Mouse (Mus musculus) brain, embryonic 14.5 days (tissue): ENCODE data around the gene Mkks.

ENCODE experiments used
- CTCF ChIP-seq: fragments of 200-500 bp; IDR thresholded peaks from 2 replicates; pipeline ENCODE4 v1.5.1; 2012; ENCODE audit warnings: inconsistent platforms, mild to moderate bottlenecking, moderate library complexity, borderline replicate concordance; ENCODE audit not compliant: insufficient read depth, insufficient read length; ENCODE audit errors: extremely low read depth
- POLR2A ChIP-seq: fragments of 200-500 bp; IDR thresholded peaks from 2 replicates; pipeline ENCODE4 v1.6.1; 2012; ENCODE audit warnings: mild to moderate bottlenecking, inconsistent platforms, borderline replicate concordance; ENCODE audit not compliant: poor library complexity, insufficient read depth, insufficient read length, severe bottlenecking; ENCODE audit errors: extremely low read depth

GRCm38 (mm10) chr2:136913021-136913420, 21.8 kb upstream of the Mkks start:
- no peak for TF ChIP-seq CTCF
- no peak for TF ChIP-seq POLR2A
